Mouse (Mus musculus) mouse trophoblast stem cell (cell line): ENCODE data around the gene Prelid1.

Source experiments
- in situ Hi-C, 2 experiments: fragments of 300-500 bp; cut with MseI, MboI; formaldehyde crosslinking; loops; 2 replicates in 1 of 2; 3 replicates in 1 of 2; pipeline ENCODE4 v1.15.1; 2025

Gene Prelid1

GRCm38 (mm10) chr13:55332331-55332730 is 12.0 kb downstream of the Prelid1 start:
- in situ Hi-C loops: no loop called here

- in situ Hi-C loops: no loop called here
Observed at GRCm38 (mm10) chr13:55335701-55336100, 15.4 kb downstream of the Prelid1 start.

GRCm38 (mm10) chr13:55337341-55337975 is 17.2 kb downstream of the Prelid1 start:
- in situ Hi-C loops: no loop called here

- in situ Hi-C loops: no loop called here
Observed at GRCm38 (mm10) chr13:55338131-55339054, 18.1 kb downstream of the Prelid1 start.

- in situ Hi-C loops: no loop called here
Observed at GRCm38 (mm10) chr13:55339259-55339658, 19.0 kb downstream of the Prelid1 start.

GRCm38 (mm10) chr13:55342469-55342868 is 22.2 kb downstream of the Prelid1 start:
- in situ Hi-C loops: no loop called here

- in situ Hi-C loops: no loop called here
Observed at GRCm38 (mm10) chr13:55344286-55344685, 24.0 kb downstream of the Prelid1 start.

- in situ Hi-C loops: no loop called here
Observed at GRCm38 (mm10) chr13:55346745-55347144, 26.4 kb downstream of the Prelid1 start.

GRCm38 (mm10) chr13:55361145-55361544 is 40.8 kb downstream of the Prelid1 start:
- in situ Hi-C loops: no loop called here

- in situ Hi-C loops: no loop called here
Observed at GRCm38 (mm10) chr13:55361974-55362452, 41.7 kb downstream of the Prelid1 start.

- in situ Hi-C loops: no loop called here
Observed at GRCm38 (mm10) chr13:55362453-55363060, 42.3 kb downstream of the Prelid1 start, which contains the start of gene Lman2. Gene Lman2, minus strand, starts transcription at chr13:55362783.

- in situ Hi-C loops: no loop called here
Observed at GRCm38 (mm10) chr13:55368401-55368800, 48.1 kb downstream of the Prelid1 start.

- in situ Hi-C loops: no loop called here
Observed at GRCm38 (mm10) chr13:55369531-55370114, 49.3 kb downstream of the Prelid1 start, which contains the start of gene Rgs14. Gene Rgs14, plus strand, starts transcription at chr13:55369732.

- in situ Hi-C loops: no loop called here
Observed at GRCm38 (mm10) chr13:55370234-55370633, 49.9 kb downstream of the Prelid1 start.

GRCm38 (mm10) chr13:55371007-55371681 is 50.8 kb downstream of the Prelid1 start:
- in situ Hi-C loops: no loop called here

- in situ Hi-C loops: no loop called here
Observed at GRCm38 (mm10) chr13:55371740-55372139, 51.4 kb downstream of the Prelid1 start.

- in situ Hi-C loops: no loop called here
Observed at GRCm38 (mm10) chr13:55374206-55374924, 54.1 kb downstream of the Prelid1 start.
